Mouse (Mus musculus) CH12.LX (cell line): ENCODE results near the gene Hipk1. TPM values are rescaled to one million over a fixed set of nuclear protein-coding genes. Genes with fewer than 3 reads are reported as not detected.
A peak's percentile ranks its signal among the peaks of the same experiment; 100 is the strongest.

Source experiments
- DNase-seq: peaks from one replicate; pipeline ENCODE4 v3.0.0-alpha.2; 2013; ENCODE audit errors: extremely low read depth
- H3K27ac ChIP-seq: 2 replicates; pipeline ENCODE4 v1.5.1; 2012; ENCODE audit warnings: low read depth, mild to moderate bottlenecking, control low read depth, moderate library complexity; ENCODE audit not compliant: insufficient read depth
- H3K27me3 ChIP-seq: replicated peaks from 2 replicates; pipeline ENCODE3; 2012; ENCODE audit warnings: inconsistent platforms
- H3K36me3 ChIP-seq, 2 experiments: replicated peaks in 1 of 2; 2 replicates each; pipeline versions ENCODE3 to v1.6.1; 2012; ENCODE audit warnings: inconsistent platforms in 1 of 2, low read length in 1 of 2, mild to moderate bottlenecking in 1 of 2, mixed read lengths in 1 of 2, moderate library complexity in 1 of 2; ENCODE audit not compliant: control insufficient read depth in 1 of 2, insufficient read depth in 1 of 2
- H3K4me1 ChIP-seq, 2 experiments: 2 replicates each; pipeline ENCODE4 v1.6.1; 2012; ENCODE audit warnings: inconsistent platforms in 1 of 2, moderate library complexity in 1 of 2; ENCODE audit not compliant: insufficient read depth in 2 of 2, control insufficient read depth in 1 of 2
- H3K4me2 ChIP-seq: 2 replicates; pipeline ENCODE4 v1.6.1; 2012; ENCODE audit warnings: low read depth, mild to moderate bottlenecking, control low read depth; ENCODE audit not compliant: poor library complexity, insufficient read depth, severe bottlenecking
- H3K4me3 ChIP-seq, 3 experiments: fragments of 150-350 bp in 1 of 3; sonication (generic) in 1 of 3; replicated peaks in 1 of 3; 2 replicates each; pipeline versions ENCODE3 to v1.5.1; 2011 to 2012; ENCODE audit warnings: low read depth in 2 of 3, low read length in 2 of 3, mild to moderate bottlenecking in 2 of 3, moderate library complexity in 2 of 3, control low read depth in 1 of 3, improper control_type of control experiment in 1 of 3, inconsistent platforms in 1 of 3, mixed read lengths in 1 of 3; ENCODE audit not compliant: poor library complexity in 1 of 3
- H3K79me2 ChIP-seq: replicated peaks from 2 replicates; pipeline ENCODE4 v1.6.1; 2012; ENCODE audit warnings: mild to moderate bottlenecking, moderate library complexity; ENCODE audit not compliant: control insufficient read depth, poor library complexity, insufficient read depth, severe bottlenecking; ENCODE audit errors: extremely low read depth
- H3K9ac ChIP-seq: 2 replicates; pipeline ENCODE4 v1.6.1; 2012; ENCODE audit warnings: low read depth, mild to moderate bottlenecking, control low read depth, moderate library complexity; ENCODE audit not compliant: insufficient read depth
- H3K9me3 ChIP-seq: replicated peaks from 2 replicates; pipeline ENCODE3; 2012; ENCODE audit warnings: low read length, inconsistent platforms, mixed read lengths
- BHLHE40 ChIP-seq: IDR thresholded peaks from 2 replicates; pipeline ENCODE4 v1.6.1; 2011; ENCODE audit warnings: mild to moderate bottlenecking, low read depth, low read length, improper control_type of control experiment
- CHD1 ChIP-seq: IDR thresholded peaks from 2 replicates; pipeline ENCODE4 v1.6.1; 2012; ENCODE audit warnings: low read depth, low read length, improper control_type of control experiment, inconsistent platforms
- CHD2 ChIP-seq: IDR thresholded peaks from 2 replicates; pipeline ENCODE4 v1.6.1; 2011; ENCODE audit warnings: low read length, improper control_type of control experiment
- E2F4 ChIP-seq: IDR thresholded peaks from 2 replicates; pipeline ENCODE4 v1.6.1; 2011; ENCODE audit warnings: low read depth, low read length, improper control_type of control experiment; ENCODE audit not compliant: insufficient replicate concordance
- ELF1 ChIP-seq: IDR thresholded peaks from 2 replicates; pipeline ENCODE4 v1.6.1; 2014; ENCODE audit warnings: low read depth, mild to moderate bottlenecking, inconsistent platforms, low read length, improper control_type of control experiment
- EP300 ChIP-seq: IDR thresholded peaks from 2 replicates; pipeline ENCODE4 v1.6.1; 2011; ENCODE audit warnings: low read length, improper control_type of control experiment
- ETS1 ChIP-seq: conservative IDR thresholded peaks from 2 replicates; pipeline ENCODE4 v1.6.1; 2012; ENCODE audit warnings: low read depth, mild to moderate bottlenecking, inconsistent platforms, low read length, improper control_type of control experiment, moderate library complexity
- HCFC1 ChIP-seq: IDR thresholded peaks from 2 replicates; pipeline ENCODE4 v1.6.1; 2012; ENCODE audit warnings: low read depth, mild to moderate bottlenecking, inconsistent platforms, low read length, improper control_type of control experiment
- IRF4 ChIP-seq: IDR thresholded peaks from 2 replicates; pipeline ENCODE4 v1.6.1; 2014; ENCODE audit warnings: low read depth, mild to moderate bottlenecking, inconsistent platforms, low read length, improper control_type of control experiment
- JUN ChIP-seq: IDR thresholded peaks from 2 replicates; pipeline ENCODE4 v1.6.1; 2011; ENCODE audit warnings: low read depth, mild to moderate bottlenecking, low read length, improper control_type of control experiment, moderate library complexity; ENCODE audit not compliant: insufficient read depth
- KAT2A ChIP-seq: IDR thresholded peaks from 2 replicates; pipeline ENCODE4 v1.6.1; 2012; ENCODE audit warnings: low read length, improper control_type of control experiment, inconsistent platforms; ENCODE audit not compliant: insufficient replicate concordance
- MAZ ChIP-seq: IDR thresholded peaks from 2 replicates; pipeline ENCODE4 v1.6.1; 2012; ENCODE audit warnings: low read depth, mild to moderate bottlenecking, inconsistent platforms, low read length, improper control_type of control experiment, moderate library complexity
- MEF2A ChIP-seq: IDR thresholded peaks from 2 replicates; pipeline ENCODE4 v1.6.1; 2014; ENCODE audit warnings: low read depth, mild to moderate bottlenecking, inconsistent platforms, low read length, improper control_type of control experiment, borderline replicate concordance
- MXI1 ChIP-seq: IDR thresholded peaks from 2 replicates; pipeline ENCODE4 v1.6.1; 2011; ENCODE audit warnings: mild to moderate bottlenecking, low read depth, low read length, improper control_type of control experiment
- MYC ChIP-seq: IDR thresholded peaks from 2 replicates; pipeline ENCODE4 v1.6.1; 2011; ENCODE audit warnings: low read depth, mild to moderate bottlenecking, improper control_type of control experiment, low read length
- POLR2A ChIP-seq: IDR thresholded peaks from 2 replicates; pipeline ENCODE4 v1.6.1; 2011; ENCODE audit warnings: low read depth, mild to moderate bottlenecking, improper control_type of control experiment, low read length
- RCOR1 ChIP-seq: conservative IDR thresholded peaks from 2 replicates; pipeline ENCODE4 v1.6.1; 2012; ENCODE audit warnings: low read depth, mild to moderate bottlenecking, inconsistent platforms, low read length, improper control_type of control experiment
- SIN3A ChIP-seq: IDR thresholded peaks from 2 replicates; pipeline ENCODE4 v1.6.1; 2012; ENCODE audit warnings: low read length, improper control_type of control experiment, inconsistent platforms
- SMC3 ChIP-seq: IDR thresholded peaks from 2 replicates; pipeline ENCODE4 v1.6.1; 2011; ENCODE audit warnings: low read depth, low read length, improper control_type of control experiment
- TBP ChIP-seq: conservative IDR thresholded peaks from 2 replicates; pipeline ENCODE4 v1.6.1; 2011; ENCODE audit warnings: low read depth, low read length, improper control_type of control experiment
- TCF12 ChIP-seq: IDR thresholded peaks from 2 replicates; pipeline ENCODE4 v1.6.1; 2014; ENCODE audit warnings: low read depth, mild to moderate bottlenecking, inconsistent platforms, low read length, improper control_type of control experiment
- UBTF ChIP-seq: IDR thresholded peaks from 2 replicates; pipeline ENCODE4 v1.6.1; 2012; ENCODE audit warnings: low read depth, mild to moderate bottlenecking, inconsistent platforms, low read length, improper control_type of control experiment, moderate library complexity
- USF1 ChIP-seq: IDR thresholded peaks from 2 replicates; pipeline ENCODE4 v1.6.1; 2014; ENCODE audit warnings: low read depth, mild to moderate bottlenecking, inconsistent platforms, low read length, improper control_type of control experiment
- USF2 ChIP-seq: conservative IDR thresholded peaks from 2 replicates; pipeline ENCODE4 v1.6.1; 2011; ENCODE audit warnings: low read depth, low read length, improper control_type of control experiment
- ZC3H11A ChIP-seq: IDR thresholded peaks from 2 replicates; pipeline ENCODE4 v1.6.1; 2012; ENCODE audit warnings: low read depth, mild to moderate bottlenecking, inconsistent platforms, low read length, improper control_type of control experiment
- ZMIZ1 ChIP-seq: IDR thresholded peaks from 2 replicates; pipeline ENCODE4 v1.6.1; 2012; ENCODE audit warnings: low read depth, mild to moderate bottlenecking, inconsistent platforms, low read length, improper control_type of control experiment
- ZNF384 ChIP-seq: IDR thresholded peaks from 2 replicates; pipeline ENCODE4 v1.6.1; 2012; ENCODE audit warnings: low read depth, low read length, improper control_type of control experiment, inconsistent platforms
- dilution Hi-C: fragments of 300-500 bp; cut with MboI; formaldehyde crosslinking; loops from 2 replicates; pipeline ENCODE4 v1.14.3; 2020; ENCODE audit warnings: low sequenced_read_pairs; ENCODE audit not compliant: extremely low pct_unique_long_range_greater_than_20kb, extremely low pct_ligation_motif_present
- in situ Hi-C: fragments of 300-500 bp; cut with MboI; formaldehyde crosslinking; loops from 3 replicates; pipeline ENCODE4 v1.14.3; 2019; ENCODE audit warnings: low sequenced_read_pairs, low pct_ligation_motif_present, low pct_unique_long_range_greater_than_20kb, mixed read lengths
- polyA plus RNA-seq: library from polyadenylated mRNA; unstranded; fragments of >175 nt; gene quantifications from 2 replicates; pipeline ENCODE4 v1.2.1, GENCODE M21; 2012; ENCODE audit warnings: low read depth; ENCODE audit not compliant: insufficient read length
- total RNA-seq, 2 experiments: library from RNA; depleted of rRNA; stranded (reverse); fragments of 300-350 nt in 1 of 2; fragments of >200 nt in 1 of 2; gene quantifications; 2 replicates each; pipeline ENCODE4 v1.2.3; 2012 to 2014

Gene Hipk1
- total and polyA plus RNA-seq, 3 experiments: 26.2 to 35.9 (median 32.7) TPM

- Histone ChIP-seq H3K4me2 (peak overlapping the region; percentile 74), H3K27ac (peak overlapping the region; percentile 78), H3K4me1 (peaks cover 23 to 82% of the 10 kb centered on the region in 2 experiments), H3K79me2 (peaks cover 6% of the 10 kb centered on the region; the same call in 1 of the 2 replicates), H3K36me3 (peaks cover 0 to 9% of the 10 kb centered on the region in 2 experiments), H3K27me3 (no peaks in the 10 kb centered on the region), H3K9ac (peak overlapping the region; percentile 56), H3K9me3 (no peaks in the 10 kb centered on the region), H3K4me3 (peak overlapping the region in 1 of 3 experiments; percentile 17)
- DNase-seq: peak; percentile 79
- in situ Hi-C loops (loop anchor here (5.0 to 10.0 kb wide), 2 partner anchors 43 to 300 kb away; no protein-coding TSS in a partner anchor), dilution Hi-C loops (no loop called here)
- no peak for TF ChIP-seq USF2
- TF ChIP-seq JUN: no peak
- peak; percentile 86 for TF ChIP-seq CHD2
- TF ChIP-seq MYC: peak; percentile 76
- TF ChIP-seq EP300: peak; percentile 64; the same call in 1 of the 2 replicates
- TF ChIP-seq E2F4: no peak
- 0 out of 2 replicates have a peak, but pooled peaks have one; percentile 48 for TF ChIP-seq KAT2A
- peak; percentile 82; the same call in 1 of the 2 replicates for TF ChIP-seq CHD1
- 0 out of 2 replicates have a peak, but pooled peaks have one; percentile 52 for TF ChIP-seq ZMIZ1
- no peak for TF ChIP-seq RCOR1
- TF ChIP-seq MAZ: peak; percentile 31; the same call in 1 of the 2 replicates
- TF ChIP-seq BHLHE40: peak; percentile 57
- TF ChIP-seq UBTF: peak; percentile 78
- TF ChIP-seq MXI1: peak; percentile 73
- TF ChIP-seq ZC3H11A: no peak
- TF ChIP-seq SMC3: no peak
- TF ChIP-seq MEF2A: peak; percentile 74
- TF ChIP-seq USF1: no peak
- TF ChIP-seq ELF1: no peak; the same call in none of the 2 replicates
- TF ChIP-seq HCFC1: peak; percentile 9; the same call in 1 of the 2 replicates
- TF ChIP-seq TBP: 0 out of 2 replicates have a peak, but pooled peaks have one; percentile 41
- peak; percentile 54 for TF ChIP-seq ETS1
- peak; percentile 57 for TF ChIP-seq IRF4
- TF ChIP-seq TCF12: peak; percentile 44; the same call in 1 of the 2 replicates
- peak; percentile 72; the same call in 1 of the 2 replicates for TF ChIP-seq SIN3A
- TF ChIP-seq ZNF384: no peak
- TF ChIP-seq POLR2A: peak; percentile 60
Measured at GRCm38 (mm10) chr3:103734696-103735519, 56.5 kb downstream of the Hipk1 start.
